Mouse (Mus musculus): ENCODE measurements around the gene Dlg2.

Dlg2 gene

GRCm38 (mm10) chr7:92448782-92449575, 1972.5 kb downstream of the Dlg2 start:
- DNase-seq (ENCODE audit: low read depth, low spot score) = no peak

GRCm38 (mm10) chr7:92454176-92454575, 1977.7 kb downstream of the Dlg2 start:
- no peak for DNase-seq (ENCODE audit: low read depth, low spot score)

- DNase-seq (ENCODE audit: low read depth, low spot score) = no peak
These were observed 1979.5 kb downstream of the Dlg2 start for GRCm38 (mm10) chr7:92455927-92456326.

- no peak for DNase-seq (ENCODE audit: low read depth, low spot score)
These were observed 1981.3 kb downstream of the Dlg2 start for GRCm38 (mm10) chr7:92457791-92458190.

- no peak for DNase-seq (ENCODE audit: low read depth, low spot score)
These were observed 1981.8 kb downstream of the Dlg2 start for GRCm38 (mm10) chr7:92458308-92458707.

GRCm38 (mm10) chr7:92460578-92460977, 1984.1 kb downstream of the Dlg2 start:
- DNase-seq (ENCODE audit: low read depth, low spot score) = no peak

- DNase-seq (ENCODE audit: low read depth, low spot score) = no peak
These were observed 1984.8 kb downstream of the Dlg2 start for GRCm38 (mm10) chr7:92461256-92461655.

GRCm38 (mm10) chr7:92463080-92463877, 1986.8 kb downstream of the Dlg2 start:
- DNase-seq (ENCODE audit: low read depth, low spot score) = no peak

- DNase-seq (ENCODE audit: low read depth, low spot score) = no peak
These were observed 1987.8 kb downstream of the Dlg2 start for GRCm38 (mm10) chr7:92464290-92464689.

- DNase-seq (ENCODE audit: low read depth, low spot score) = no peak
These were observed 2002.7 kb downstream of the Dlg2 start for GRCm38 (mm10) chr7:92479143-92479542.

- DNase-seq (ENCODE audit: low read depth, low spot score) = no peak
These were observed 2003.3 kb downstream of the Dlg2 start for GRCm38 (mm10) chr7:92479748-92480147.

GRCm38 (mm10) chr7:92483346-92483745, 2006.9 kb downstream of the Dlg2 start:
- no peak for DNase-seq (ENCODE audit: low read depth, low spot score)

GRCm38 (mm10) chr7:92485881-92486710, 2009.6 kb downstream of the Dlg2 start:
- DNase-seq (ENCODE audit: low read depth, low spot score) = no peak

GRCm38 (mm10) chr7:92486878-92487277, 2010.4 kb downstream of the Dlg2 start:
- DNase-seq (ENCODE audit: low read depth, low spot score) = no peak

GRCm38 (mm10) chr7:92492262-92492661, 2015.8 kb downstream of the Dlg2 start:
- DNase-seq (ENCODE audit: low read depth, low spot score) = no peak

- no peak for DNase-seq (ENCODE audit: low read depth, low spot score)
These were observed 2017.0 kb downstream of the Dlg2 start for GRCm38 (mm10) chr7:92493521-92493920.

Data from ZHBTc4 (cell line).